Mouse (Mus musculus): ENCODE data around the gene Zdhhc14. TPM values are rescaled to one million over a fixed set of nuclear protein-coding genes. Genes with fewer than 3 reads are reported as not detected.
A peak's percentile ranks its signal among the peaks of the same experiment; 100 is the strongest.

Gene Zdhhc14
- polyA plus RNA-seq, 3 experiments from 2014 or later = 0.21 to 0.36 TPM; not detected in 1

DNA sequence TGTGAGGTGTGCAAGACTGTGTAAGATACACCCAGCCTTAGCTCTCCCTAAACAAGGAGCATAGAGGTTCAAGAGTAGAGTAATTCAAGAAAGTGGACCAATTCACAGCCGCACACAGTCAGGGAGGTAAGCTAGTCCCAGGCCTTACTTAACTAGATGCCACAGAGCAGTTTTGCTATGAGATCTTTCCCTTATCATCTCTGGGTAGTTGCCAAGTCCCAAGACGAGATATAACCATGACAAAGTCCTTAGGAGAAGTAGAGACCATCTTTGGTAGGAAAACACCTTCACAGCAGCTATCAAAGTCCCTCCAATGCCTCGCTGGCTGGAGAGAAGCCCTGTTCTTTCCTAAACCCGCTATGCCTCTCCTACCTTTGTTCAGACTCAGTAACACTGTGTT lies 301.2 kb downstream of the Zdhhc14 start:
- no peak for ATAC-seq

DNA sequence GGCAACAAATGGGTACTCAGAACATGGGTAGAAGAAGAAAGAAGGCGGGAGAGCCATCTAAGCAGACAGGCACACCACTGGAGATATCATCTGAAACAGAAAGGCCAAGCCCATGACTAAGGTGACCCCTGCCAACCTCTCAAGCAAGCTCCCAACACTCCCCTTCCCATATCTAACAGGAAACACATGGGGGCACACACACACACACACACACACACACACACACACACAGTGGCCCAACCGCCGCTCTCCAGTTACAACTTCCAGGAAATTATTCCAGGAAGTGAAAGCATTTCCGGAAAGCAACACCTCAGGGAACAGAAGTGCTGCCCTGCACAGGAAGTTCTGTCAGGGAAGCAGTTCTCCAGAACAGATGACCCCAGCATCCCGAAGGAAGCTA lies 301.9 kb downstream of the Zdhhc14 start:
- ATAC-seq = no peak

DNA sequence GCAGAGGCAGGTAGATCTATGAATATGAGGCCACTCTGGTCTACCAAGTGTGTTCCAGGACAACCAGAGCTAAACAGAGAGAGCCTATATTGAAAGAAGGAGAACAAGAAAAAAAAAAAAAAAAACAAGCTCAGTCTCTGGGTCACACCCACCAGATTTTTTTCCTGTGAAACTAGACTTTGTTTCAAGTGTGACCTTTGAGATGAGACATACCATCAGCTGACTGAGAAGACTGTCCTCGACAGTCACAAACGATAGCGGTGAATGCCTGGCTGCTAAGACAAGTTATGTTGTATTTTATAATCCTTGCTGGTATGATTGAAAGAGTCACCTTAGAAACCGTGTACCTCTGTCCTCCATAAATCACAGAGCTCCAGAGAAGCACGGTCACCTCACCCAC lies 303.0 kb downstream of the Zdhhc14 start:
- no peak for ATAC-seq

DNA sequence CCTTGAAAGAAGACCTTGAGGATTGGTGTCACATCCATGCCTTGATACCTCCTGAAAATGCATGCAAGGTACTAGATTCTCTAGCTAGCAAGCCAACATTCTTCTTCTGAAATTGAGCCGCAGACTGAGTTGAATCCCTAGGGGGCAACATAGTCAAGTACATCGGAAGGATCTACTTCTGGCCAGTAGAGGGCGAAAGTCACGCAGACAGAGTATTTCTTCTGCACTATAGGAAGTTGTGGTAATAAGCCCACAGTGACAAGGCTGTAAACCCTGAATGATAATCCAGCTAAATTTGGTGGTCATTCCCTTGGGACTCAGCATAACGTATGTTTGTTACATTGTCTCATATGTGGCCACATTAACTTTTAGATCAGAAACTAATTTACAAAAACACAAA lies 303.5 kb downstream of the Zdhhc14 start:
- ATAC-seq = peak; percentile 94

DNA sequence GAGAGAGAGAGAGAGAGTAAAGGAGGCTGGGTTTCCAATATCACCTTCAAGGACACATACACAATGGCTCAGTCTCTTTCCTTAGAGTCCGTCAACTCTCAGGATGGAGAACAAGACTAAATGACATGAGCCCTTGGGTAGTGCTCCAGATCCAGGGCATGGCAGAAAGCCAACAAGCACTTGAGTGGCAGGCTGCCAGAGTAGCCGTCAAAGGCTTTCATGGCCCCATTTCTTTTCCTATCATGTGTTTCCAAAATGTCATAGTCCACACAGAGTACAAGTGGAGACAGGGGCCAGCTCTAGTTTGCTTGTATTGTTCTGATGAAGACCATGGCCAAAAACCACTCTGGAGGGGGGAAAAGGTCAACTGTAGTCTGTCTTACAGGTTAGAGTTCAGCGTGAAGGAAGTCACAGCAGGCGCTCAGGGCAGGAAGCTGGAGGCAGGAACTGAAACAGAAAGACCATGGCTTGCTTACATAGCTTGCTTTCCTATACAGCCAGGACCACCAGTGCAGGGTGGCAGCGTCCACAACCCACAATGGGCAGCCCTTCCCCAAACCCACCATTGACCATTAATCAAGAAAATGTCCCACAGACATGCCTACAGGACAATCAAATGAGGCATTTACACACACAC lies 304.9 kb downstream of the Zdhhc14 start:
- no peak for ATAC-seq

DNA sequence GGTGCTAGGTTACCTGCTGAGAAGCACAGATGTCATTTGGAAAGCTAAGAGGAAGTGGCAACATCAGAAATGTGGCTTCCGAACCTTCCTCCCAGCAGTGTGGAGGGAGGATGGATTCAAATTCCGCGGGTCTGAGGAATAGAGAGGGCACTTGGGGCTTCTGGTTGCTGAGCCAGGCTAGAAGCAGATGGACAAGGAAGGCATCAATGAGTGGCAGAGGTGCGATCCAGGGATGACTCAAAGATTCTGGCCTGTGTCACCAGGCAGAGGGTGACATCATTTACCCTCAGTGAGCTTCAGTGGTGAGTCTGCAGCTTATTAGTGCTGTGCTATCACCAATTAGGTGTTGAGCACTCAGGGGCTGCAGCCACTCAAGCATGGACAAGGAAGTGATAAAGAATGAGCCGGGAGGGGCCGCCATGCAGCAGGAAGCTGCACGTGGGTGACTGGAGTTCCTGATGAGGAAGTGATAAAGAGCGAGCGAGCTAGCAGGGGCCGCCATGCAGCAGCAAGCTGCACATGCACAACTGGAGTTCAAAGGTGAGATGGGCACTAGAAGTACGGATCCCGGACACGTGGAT lies 306.0 kb downstream of the Zdhhc14 start:
- peak; percentile 3 for ATAC-seq

DNA sequence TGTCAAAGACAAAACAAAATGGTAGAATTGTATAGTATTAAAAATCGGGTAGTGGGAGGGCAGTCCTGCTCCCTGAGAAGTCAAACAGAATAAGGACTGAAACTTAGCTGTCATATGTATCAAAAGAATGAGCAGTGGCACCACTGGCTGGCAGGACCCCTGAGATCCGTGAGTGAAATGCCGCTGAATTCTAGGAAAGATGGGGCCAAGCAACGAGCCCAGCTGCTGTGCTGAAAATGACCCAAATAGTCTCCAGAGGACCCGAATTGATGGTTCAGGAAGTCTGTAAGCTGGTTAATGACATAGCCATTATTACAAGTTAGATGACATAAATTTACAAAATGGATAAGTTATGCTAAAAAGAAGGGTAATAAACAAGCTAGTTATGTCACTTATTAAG lies 306.5 kb downstream of the Zdhhc14 start:
- no peak for ATAC-seq

DNA sequence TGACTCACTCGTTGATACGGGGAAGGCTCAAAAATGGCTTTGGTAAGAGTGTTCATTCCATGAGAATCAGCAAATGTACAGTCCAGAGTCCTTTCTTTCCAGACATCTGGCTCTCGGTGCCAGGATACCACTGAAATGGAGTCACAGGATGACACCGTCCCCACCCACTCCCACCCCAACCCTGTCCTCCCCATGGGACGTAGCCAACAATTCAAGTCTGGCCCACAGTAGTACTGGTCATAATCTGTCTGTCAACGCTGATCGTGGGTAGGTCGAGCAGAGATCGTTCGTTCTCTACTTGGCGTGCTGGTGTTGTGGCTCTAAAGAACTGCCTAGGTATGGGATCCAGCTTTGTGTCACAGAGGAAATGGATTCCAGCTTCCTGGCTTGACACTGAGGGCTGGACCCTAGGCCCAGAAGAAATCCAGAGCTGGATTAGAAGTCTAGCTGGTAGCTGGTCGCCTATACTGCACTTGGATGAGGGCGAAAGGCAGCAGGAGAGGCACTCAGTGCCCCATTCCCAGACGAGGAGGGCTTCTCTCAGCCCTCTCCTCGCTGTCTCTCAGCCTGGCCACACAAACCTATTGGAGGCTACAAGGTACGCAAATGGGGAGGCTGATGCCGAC lies 307.2 kb downstream of the Zdhhc14 start:
- ATAC-seq = no peak

DNA sequence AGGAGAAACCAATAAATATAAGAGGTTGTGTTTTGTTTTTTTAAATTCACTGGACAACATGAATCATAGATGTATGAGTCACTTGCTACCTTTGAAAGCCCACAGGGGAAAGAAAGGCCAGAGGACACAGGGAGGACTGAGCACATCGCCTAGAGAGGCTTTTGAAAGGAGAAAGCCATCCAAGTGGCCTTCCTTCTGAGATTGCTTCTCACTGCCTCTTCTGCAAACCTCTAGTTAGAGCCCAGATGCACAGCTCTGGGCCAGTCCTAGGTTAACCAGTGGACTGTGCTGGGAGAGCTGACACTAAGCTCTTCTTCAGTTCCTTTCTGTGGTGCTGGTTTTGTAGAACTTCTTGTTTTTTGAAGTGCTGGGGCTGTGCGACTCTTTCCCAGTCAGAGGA lies 307.9 kb downstream of the Zdhhc14 start:
- ATAC-seq = no peak

DNA sequence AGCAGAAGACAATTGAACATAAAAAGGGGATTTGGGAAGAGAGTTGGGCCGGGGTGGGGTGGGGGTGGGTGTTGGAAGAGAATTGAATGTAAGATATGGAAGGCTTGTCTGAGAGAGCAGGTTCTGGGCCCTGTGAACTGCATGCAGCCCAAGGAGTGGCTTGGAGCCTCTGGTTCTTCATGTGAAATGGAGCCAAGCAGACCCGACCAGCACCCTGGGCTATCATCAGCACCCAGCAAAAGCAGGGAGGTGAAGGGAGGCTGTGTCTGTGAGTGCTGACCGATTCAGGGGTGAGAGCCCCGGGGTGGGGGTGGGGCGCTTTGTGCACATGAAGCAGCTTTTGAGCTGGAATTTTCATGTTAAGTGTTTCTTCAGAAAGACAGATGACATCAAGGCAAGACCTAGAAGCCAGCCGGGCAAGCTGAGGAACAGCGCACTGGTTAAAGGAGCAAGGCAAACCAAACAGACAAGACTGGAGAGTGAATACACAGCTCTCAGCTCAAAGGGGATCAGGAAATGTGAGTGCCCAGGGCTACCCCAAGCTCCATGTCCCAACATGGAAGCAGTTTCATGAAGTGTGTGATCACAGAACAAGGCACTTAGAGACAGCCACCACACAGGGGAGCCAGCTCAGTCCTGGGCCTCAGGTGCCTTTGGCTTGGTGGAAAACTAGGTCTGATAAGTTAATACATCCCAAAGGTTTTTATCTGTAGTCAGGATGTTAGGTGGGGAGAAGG lies 308.6 kb downstream of the Zdhhc14 start:
- no peak for ATAC-seq

DNA sequence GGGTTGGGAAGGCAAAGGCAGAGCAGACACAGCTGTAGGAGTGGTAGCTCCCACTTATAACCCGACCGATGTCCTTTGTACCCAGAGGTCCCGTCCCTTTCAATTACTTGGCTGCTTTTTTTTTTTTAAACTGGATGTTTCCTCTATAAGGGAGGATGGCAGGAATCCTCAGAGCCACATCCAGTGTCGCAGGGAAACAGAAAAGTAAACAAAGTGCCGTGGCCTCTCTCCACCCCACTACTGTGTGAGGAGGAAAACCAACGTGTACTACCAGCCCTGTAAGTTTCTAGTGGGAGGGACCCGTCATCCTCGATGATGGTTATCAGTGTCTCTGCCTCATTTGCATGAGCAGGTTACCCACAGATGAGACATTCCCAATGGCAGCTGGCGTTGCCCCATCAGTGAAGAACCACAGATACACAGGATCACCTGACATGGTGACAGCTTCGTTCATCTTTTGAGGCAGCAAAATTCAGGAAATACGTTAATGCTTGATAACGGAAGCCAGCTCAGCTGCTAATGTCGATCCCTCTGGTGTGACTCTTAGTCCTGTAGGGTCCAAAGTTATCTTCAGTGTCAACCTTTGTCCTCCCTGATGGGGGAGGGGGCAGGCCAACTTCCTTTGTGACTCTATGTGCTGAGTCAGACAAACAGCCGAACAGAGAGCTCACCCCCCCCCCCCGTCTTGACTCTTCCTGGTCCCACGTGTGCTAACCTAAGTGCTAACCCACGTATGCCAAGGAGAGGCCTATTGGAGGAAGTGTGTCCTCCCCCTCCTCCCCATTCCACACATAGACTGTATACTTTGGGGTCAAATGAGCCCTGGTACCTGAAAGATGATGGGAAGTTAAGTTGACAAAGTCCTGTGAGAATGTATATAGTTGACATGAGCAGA lies 309.7 kb downstream of the Zdhhc14 start:
- ATAC-seq = peak; percentile 37

DNA sequence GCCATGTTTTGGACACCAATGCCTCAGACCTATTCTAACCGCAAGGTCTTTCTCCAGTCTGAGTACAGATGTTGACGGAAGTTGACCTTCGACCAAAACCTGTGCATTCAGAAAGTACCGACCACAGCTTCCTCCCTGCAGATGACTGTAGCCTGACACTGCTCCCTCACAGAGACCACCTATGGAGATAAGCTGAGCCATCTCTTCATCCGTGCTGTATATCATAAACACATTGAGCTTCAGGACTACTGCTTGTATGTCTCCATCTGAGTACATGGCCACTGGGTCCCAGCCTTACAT lies 310.2 kb downstream of the Zdhhc14 start:
- no peak for ATAC-seq

Other genes with a start within 250 kb of the Zdhhc14 start
- gene Ldhal6b, start 73.8 kb upstream of the Zdhhc14 start, polyA plus RNA-seq (2017; shearing (Covaris generic)) = not detected
- 10 to 100 TPM; 73.0 to 74.1 (median 73.9) TPM for gene Tmem242, start 52.3 kb upstream of the Zdhhc14 start, polyA plus RNA-seq (2017; shearing (Covaris generic))